Mouse (Mus musculus): ENCODE measurements around the gene Sprn.

DNA sequence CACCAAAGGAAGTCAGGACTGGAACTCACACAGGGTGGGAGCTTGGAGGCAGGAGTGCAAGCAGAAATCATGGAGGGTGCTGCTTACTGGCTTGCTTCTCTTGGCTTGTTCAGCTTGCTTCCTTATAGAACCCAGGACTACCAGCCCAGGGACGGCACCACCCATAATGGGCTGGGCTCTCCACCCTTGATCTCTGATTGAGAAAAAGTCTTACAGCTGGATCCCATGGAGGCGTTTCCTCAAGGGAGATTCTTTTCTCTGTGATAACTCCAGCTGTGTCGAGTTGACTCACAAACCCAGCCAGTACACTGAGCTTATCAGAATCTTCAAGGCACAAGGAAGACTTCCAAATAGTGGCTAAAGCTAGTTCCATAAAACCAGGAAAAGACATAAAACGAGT is 31.9 kb downstream of the Sprn start:
- no peak for TF ChIP-seq CTCF (IDR thresholded peaks at IDR 0.05; ENCODE audit: low read depth, low read length)
- TF ChIP-seq GATA1 (IDR thresholded peaks at IDR 0.05; ENCODE audit: borderline replicate concordance, low read length), result no peak
- no peak for TF ChIP-seq TAL1 (conservative IDR thresholded peaks at IDR 0.05; ENCODE audit: low read depth, low read length)
- TF ChIP-seq POLR2AphosphoS5 (IDR thresholded peaks at IDR 0.05; ENCODE audit: insufficient replicate concordance, low read depth, low read length), result no peak
